Mouse (Mus musculus): ENCODE measurements around the gene Mapkap1.

DNA sequence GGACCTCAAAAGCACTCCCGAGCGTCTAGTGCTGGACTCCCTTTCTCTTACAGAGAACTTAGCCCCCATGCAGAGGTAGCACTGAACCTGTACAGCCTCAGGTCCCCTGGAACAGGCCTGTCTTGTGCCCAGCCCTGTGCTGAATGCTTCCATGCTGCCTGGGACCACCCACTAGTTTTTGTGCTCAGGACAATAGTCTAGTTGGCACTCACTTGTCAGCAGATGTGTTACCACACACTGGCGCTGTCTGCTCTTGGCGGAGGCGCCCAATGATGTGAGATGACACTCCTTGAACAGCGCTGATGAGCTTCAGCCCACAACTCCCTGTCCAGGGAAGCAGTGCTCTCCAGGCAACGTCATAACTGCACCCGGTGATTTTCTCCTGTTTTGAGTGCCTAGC, 182.0 kb downstream of the Mapkap1 start:
- TF ChIP-seq POLR2A (IDR thresholded peaks at IDR 0.05; ENCODE audit: insufficient read length, low read depth) (no peak), USF1 (IDR thresholded peaks at IDR 0.05; ENCODE audit: low read depth) (no peak), TCF12 (IDR thresholded peaks at IDR 0.05; ENCODE audit: insufficient read depth, poor library complexity, severe bottlenecking) (no peak), MAX (IDR thresholded peaks at IDR 0.05; ENCODE audit: low read depth) (no peak)
